Mouse (Mus musculus): ENCODE measurements at regions not wholly inside any gene's neighbourhood (a gene's known extent, or its start where the extent isn't known, plus 50 kb on each side); places are given as distances from the start of the nearest gene placed in this dataset.

DNA sequence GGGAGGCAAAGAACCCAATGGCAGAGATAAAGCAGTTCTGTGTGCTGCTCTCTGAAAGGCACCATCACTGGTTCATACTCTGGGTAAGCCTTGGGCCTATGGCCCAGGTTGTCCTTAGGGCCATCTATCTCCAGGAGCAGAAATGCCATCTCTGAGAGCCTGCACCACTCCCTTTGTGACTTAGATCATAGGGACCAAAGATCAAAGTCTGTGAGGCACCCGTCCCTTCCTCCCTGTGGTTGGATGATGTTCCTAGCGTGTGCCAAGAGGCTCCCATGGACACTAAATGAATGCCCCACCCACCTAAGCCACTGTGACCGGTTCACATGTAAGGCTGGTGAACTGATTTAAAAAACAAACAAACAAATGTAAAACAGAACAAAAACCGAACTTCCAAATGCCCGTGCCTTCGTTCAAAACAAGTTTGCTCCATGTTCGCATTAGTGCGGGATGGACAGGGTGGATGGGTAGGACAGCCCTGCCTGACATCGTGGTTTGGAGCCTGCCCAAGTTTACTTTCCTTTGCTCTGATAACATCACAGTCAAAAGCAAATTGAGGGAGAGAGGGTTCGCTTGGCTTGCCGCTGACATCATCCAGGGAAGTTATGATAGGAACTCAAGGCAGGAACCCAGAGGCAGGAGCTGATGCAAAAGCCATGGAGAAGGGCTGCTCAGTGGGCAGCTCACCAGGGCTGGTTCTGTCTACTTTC is 418.6 kb downstream of the Med13l start:
- DNase-seq (ENCODE audit: low spot score): no peak

DNA sequence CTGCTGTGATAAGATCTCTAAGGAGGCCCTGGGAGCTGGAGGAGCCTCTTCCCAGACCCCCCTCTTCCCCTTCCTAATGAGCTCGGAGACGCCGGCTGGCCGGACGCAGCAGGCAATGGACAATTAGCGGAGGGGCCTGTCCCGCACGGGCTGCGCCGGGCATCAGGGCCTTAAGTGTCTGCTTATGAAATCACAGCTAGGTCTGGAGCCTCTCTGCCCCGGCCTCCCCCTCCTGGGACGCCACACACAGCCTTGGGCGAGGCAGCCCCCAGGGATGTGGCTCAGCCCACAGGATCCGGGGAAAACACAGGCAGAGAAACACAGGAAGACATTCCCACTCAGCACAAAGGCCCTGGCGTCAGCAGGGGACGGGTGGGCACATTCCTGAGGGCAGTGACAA is 420.6 kb downstream of the Med13l start:
- DNase-seq (ENCODE audit: low spot score): no peak

DNA sequence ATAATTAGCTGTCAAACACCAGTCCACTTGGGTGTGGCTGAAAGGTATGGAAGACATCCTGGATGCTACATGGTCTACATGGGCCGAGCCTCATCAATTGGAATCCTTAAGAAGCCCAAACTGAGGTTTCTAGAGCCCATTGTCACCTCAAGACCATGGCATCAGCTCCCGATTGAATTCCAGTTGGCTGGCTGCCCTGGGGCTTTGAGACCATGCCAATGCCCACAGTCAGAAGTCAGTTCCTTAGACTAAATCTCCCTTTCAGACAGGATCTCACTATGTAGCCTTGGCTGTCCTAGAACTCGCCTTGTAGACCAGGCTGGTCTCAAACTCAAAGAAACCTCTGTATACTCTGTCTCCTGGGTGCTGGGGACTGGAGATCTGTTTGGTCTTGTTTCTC is 423.8 kb downstream of the Med13l start:
- DNase-seq (ENCODE audit: low spot score): no peak

DNA sequence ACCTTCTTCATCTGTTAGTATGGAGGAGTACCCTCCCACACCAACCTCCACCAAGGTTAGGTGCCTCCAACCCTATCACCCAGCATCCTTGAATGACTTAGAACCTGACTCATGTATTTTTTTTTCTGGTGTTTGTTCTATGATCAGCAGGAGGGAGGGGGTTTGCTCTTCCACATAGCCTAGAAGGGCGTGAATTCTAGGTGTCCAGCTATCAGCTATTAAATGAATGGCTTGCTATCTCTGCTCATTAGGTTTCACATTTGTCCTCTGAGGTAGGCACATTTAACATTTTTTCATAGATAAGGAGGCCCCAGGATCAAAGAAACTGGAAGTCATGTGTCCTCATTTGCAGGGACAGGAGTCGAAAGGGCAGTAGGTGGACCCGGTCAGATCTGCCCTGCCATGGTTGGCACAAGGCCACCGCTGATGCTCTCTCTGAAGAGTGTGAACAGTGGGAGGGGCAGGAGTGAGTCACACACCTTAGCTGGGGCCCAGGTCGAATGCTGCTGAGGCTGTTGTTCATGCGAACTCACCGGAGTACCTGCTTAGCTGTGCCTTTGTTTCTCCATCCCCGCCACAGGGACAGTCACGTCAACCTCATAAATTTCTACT is 424.4 kb downstream of the Med13l start:
- no peak for DNase-seq (ENCODE audit: low spot score)

DNA sequence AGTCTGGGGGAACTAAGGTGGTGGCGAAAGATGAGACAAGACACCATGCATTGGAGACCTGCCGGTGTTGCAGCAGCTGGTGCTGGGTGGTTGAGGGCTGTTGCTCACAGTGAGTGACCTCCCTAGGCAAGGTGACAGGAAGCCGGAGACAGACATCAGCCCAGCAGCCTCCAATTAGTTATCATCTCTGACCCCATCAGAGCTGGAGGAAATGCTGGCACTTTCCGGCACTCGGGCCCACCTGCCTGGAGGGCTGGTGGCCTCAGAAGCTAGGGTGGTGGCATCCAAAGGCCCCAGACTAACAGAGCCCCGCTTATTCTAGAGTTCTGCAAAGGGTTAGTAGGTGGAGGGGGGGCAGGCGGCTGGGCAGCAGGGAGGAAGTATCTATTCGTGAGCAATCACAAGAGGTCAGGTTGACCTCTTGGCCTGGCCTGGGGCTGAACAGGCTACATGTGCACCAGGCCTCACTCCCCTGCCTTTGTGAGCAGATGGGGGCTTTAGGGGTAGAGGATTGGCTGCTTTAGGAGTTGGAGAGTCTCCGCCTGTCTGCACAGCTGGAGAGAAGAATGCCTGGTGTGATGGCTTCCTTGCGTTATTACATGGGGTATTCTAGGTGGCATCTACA is 427.0 kb downstream of the Med13l start:
- DNase-seq (ENCODE audit: low spot score): no peak

DNA sequence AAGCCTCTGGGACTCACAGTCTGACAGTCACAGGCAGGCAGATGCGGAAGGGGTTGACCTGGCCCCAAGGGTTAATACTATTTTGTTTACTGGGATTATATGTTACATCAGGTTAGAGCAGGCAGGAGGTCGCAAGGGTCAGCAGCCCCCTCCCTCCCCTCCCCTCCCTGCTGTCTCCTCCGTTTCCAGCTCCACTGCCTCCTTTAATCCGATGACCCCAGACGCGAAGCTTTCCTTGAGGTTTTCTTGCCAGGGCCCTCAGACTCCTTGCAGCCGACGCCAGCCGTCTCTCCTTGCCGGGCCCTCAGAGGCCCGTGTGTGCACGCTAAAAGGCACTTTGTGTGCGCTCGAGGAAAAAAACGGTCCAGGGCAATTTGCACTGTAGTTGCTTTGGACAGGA is 438.6 kb downstream of the Med13l start:
- no peak for DNase-seq (ENCODE audit: low spot score)

DNA sequence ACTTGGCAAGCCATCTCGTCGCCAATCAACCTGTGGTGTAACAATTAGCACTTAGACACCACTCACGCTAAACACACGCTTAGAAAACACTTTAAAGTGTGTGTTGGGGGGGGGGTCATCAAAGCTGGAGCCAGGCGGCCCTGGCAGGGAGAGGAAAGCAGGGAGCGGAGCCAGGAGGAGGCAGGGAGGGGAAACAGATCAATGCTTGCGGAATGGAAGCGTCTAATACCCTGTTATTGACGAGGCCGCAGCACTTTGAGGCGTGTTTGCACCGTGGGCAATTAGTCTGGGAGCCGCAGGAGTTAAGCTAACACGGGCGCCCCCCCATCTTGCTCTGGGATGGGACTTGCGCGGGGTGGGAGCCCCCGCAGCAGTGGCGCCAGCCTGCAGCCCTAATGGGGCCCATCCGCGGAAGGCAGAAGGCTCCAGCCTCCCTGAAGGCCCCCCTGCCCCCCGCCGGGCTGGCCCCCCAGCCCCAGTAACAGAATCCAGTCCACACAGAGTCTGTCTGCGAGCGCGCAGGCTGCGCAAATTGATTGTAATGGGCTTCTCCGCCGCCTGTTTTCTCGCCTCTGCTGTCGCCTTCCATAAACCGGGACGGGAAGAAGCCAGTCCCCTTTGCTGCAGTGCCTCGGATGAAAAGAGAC is 445.5 kb downstream of the Med13l start:
- no peak for DNase-seq (ENCODE audit: low spot score)

DNA sequence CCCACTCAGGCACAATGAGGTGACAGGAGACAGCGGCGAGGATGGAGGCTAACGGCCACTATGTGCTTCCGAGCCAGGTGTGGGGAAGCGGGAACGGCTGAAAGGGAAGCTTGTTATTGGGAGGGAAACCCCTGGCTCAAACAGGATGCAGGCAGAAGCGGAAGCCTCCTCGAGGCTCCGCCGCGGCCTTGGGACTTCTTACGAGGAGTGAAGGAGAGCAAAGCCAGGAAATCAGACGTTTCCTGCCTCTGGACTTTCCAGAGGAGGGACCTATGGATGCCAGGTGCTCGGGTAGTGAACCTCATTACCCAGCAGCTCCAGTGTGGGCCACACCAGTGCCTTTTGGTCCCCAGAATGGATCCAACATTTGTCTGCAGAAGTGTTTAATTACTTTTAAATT is 449.6 kb downstream of the Med13l start:
- no peak for DNase-seq (ENCODE audit: low spot score)

DNA sequence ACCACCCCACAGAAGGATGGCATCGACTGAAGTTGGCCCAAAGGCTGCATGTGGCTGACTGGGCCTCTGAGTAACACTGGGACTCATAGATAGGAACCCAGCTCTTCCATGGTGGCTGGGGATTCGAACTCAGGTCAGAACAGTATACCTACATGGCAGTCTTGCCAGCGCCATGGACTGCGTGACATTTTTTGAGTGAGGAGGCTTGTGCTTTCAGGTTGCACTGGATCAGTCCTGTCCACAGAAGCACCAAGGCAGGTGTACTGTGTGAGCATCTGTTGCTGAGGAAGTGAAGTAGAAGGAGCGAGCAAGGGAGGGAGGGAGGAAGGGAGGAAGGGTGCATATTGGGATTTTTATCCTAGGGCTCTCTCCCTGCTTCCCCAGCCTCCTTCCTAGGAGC is 454.7 kb downstream of the Med13l start:
- no peak for DNase-seq (ENCODE audit: low spot score)

DNA sequence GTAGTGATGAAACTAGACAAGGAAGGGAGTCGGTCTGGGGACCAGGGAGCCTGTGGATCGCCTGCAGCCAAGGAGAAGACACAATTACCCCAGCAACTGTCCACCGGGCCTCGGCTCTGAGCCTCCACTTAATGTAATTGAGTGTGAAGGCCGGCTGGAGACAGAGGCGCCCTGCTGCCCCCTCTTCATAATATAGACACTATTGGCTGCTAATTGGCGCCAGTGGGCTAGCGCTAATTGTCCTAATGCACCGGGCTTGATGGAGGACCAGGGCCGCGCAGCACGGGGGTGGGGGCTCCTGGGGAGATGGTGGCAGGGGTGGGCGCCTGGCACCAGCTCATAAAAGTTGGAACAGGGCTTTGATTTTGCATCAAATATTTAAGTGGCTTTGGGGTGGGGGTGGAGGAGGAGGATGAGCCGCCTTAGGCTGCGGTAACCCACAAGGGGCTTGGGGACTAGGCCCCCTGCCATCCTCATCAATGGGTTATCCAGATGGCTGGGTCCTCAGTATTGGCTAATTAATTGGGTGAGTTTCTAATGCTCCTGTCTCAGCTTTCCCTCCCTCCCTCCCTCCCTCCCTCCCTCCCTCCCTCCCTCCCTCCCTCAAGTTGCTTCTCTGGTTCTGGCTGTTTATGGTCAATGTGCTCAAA is 455.3 kb downstream of the Med13l start:
- no peak for DNase-seq (ENCODE audit: low spot score)

DNA sequence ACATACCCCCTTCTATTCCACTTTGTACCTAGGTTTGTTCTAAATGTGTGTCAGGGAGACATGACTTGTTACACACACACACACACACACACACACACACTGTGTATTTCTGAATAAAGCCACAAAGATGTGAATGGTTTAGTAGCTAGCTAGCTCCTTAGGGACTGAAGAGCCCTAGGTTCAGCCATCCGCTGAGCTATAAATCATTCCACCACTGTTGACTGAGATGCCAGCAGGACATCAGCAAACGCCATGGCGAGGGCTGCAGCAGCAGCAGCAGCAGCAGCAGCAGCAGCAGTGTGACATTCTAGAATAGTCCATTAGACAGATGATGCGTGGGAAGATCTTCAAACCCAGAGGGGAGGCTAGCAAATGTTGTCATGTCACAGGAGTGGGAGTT is 455.9 kb downstream of the Med13l start:
- no peak for DNase-seq (ENCODE audit: low spot score)

DNA sequence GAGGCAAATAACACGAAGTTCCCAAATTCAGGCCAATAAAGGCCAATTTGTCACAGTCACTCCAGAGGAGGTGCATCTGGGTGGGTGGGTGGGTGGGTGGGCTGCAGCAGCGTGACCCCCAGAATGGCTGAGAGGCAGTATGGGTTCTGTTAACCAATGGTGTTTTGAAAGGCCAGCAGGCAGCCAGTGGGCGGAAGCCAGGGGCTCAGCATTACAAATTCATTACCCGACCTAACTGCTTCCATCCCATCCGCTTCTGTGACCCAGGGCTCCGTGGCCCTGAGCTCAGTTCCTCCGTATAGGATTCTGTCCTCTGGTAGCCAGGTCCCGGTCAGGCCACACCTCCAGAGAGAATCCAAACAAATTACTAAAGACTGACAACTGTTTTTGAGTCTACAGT is 463.5 kb downstream of the Med13l start:
- DNase-seq (ENCODE audit: low spot score): no peak

DNA sequence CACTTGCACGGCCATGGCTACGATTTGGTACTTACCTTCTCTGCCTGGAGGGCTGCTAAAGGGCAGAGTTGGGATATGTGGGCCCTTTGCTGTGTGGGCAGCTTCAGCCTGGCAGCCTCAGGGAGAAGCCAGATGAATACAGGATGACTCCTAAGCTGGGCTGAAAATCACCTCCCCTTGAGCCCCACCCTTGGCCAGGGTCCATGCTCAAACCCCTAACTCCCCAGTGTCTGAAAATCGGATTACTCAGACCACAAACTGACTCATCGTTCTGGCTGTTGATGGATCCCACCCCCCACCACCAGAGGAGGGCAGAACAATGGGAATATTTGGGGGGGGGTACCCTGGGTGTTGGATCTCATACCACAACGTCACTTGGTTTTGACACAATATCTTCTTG is 471.6 kb downstream of the Med13l start:
- no peak for DNase-seq (ENCODE audit: low spot score)

DNA sequence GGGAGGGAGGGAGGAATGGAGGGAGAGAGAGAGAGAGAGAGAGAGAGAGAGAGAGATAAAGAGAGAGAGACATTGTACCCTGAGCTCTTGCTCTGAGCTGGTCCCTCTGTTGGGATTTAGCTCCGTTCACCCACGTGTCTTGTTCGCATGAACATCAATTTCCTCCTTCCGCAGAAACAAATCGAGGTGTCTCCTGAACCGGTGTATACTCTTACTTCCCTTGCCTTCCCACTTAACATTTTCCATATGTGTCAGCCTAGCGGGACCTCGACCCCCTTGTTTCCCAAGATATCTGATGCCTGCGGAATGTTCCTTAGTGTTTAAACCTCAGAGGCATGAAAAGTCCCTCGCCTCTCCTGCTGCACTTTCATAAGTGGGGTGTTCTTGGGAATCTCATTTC is 484.1 kb downstream of the Med13l start:
- no peak for DNase-seq (ENCODE audit: low spot score)

DNA sequence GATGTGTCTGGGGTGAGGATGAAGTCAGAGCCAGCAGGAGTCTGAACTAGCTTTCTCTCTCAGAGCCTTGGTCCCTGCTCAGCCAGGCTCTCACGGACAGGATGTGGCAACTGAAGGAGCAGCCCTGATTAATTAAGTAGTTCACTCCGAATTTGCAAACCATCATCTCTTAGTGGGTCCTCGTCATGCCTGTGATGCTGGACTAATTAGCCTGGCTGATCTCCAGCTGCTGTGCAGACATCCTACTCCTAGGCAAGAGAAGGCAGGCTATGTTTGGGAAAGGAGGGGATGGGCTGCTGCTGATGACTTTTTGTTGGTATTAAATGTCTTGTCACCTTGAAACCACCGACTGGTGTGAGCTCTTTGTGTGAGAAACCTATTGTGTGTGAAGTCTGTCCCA is 487.1 kb downstream of the Med13l start:
- no peak for DNase-seq (ENCODE audit: low spot score)

DNA sequence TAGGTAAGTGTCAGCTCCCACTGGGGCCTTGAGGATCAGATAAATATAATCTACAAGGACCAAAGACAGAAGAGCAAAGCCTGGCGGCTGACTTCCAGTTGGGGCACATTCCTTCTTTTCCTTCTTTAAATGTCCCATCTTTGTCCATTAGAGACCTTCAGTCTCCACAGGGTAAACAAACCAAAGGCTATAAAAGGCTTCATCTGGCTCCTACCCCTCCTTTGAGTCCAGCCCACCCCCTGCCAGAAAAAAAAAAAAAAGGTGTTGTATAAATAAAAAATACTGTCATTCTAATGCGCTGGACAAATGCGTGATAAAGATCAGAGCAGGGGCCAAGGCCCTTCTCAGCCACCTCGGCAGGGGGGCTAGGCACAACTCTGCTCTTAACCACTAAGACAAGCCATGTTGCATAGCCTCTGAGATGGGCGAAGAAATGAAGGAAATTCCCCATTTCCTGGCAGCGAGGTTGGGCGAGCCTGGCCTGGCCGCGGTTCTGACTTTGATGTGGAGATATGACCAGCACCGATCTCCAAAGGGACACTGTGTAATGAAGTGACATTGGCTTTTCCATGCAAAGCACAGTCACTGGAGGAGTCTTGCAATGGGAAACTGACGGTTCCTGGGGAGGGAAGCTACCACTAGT is 492.0 kb downstream of the Med13l start:
- DNase-seq (ENCODE audit: low spot score): no peak

DNA sequence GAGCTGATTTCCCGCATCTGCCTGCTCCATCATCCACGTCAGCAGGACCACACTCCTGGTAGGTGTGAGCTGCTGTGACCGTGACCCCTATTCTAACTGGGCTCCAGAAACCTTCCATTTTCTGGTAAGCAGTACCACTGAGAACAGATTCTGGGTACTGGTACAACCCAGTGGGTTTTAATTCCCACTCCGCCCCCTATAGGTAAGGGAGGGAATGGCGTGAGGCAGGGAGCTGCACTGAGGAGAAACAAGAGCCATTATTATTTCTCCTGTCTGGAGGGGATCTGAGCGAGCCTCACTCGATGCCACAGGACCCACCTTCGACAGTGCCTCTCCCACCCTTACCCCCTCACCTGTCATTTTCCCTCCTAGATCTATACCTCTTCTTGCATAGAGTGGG is 493.3 kb downstream of the Med13l start:
- DNase-seq (ENCODE audit: low spot score): no peak

DNA sequence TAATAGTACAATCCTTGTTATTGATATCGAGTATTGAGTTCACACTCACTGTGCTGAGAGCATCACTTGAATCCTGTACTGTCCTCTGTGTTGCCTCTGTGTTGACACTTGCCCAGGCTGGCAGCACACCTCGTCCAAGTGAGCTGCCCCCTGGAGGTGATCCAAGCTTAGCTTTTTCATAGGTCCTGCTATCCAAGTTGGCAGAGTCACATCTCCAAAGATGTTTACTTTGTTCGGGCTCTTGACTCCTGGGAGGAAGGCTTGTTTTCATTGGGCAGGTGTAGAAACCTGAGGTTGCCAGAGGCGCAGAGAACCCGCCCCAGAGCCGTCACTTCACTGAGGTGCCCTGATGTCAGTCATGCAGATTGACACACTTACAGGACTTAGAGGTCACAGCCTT is 493.9 kb downstream of the Med13l start:
- DNase-seq (ENCODE audit: low spot score): no peak

DNA sequence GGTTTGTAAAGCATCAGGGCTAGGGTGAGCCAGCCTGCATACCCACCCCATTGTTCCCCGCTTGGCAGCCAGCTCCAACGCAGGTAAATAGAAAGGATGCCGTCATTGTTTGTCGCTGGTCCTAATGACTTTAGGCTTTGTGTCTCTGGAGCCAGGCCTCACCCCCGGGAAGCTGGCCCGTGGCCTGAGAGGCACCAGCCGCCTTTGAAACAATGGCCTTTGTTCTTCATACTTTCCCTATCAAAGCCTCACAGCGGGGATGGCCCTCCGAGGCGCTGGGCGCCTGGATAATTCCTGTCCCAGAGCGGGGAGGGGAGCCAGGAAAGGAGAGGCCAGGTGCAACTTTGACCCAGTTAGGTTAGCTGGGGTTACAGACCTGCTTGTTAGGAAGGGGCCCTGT is 495.0 kb downstream of the Med13l start:
- DNase-seq (ENCODE audit: low spot score): no peak

DNA sequence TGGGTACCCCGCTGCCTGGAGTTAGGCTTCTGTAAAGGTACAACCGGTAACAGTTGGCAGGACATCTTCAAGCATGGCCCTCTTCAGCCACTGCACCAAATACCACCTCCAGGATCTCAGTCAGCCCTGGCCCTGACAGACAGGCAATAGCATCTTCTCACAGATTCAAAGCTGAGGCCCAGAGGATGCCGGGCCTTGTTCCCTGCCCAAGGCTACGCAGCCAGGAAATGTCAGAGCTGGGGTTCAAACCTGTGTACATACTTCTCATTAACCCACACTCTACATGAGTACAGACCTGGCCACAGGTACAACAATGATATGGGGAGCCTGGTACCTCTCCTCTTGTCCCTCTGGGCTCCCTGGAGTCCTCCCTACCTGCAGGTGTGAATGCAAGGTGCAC is 497.3 kb downstream of the Med13l start:
- no peak for DNase-seq (ENCODE audit: low spot score)

DNA sequence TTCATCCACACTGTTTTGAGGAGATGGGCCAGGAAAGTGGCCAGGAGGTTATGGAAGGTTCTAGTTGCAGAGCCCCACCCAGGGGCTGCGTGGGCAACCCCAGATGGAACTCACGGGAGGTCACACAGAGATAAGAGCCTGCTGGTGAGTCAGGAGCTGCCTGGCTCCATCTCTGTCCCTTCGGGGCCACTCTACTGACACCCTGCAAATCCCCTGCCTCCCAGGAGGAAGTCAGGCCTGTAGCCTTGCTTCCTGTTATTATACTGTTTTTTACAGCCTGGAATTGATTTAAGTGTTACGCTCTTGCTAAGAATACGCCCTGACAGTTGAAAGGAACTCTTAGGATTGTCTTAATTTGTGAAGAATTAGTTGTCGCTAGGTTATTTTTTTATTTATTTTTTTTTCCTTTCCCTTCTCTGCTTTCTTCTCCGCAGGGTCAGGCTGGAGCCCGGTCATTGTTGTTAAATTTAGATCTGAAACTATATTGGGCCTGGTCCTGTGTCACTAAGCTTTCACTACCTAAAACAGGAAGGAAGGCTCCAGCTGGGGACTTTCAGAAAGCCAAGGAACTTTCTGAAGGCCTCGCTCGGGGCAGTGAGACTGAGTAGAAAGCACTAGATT is 497.9 kb downstream of the Med13l start:
- no peak for DNase-seq (ENCODE audit: low spot score)

DNA sequence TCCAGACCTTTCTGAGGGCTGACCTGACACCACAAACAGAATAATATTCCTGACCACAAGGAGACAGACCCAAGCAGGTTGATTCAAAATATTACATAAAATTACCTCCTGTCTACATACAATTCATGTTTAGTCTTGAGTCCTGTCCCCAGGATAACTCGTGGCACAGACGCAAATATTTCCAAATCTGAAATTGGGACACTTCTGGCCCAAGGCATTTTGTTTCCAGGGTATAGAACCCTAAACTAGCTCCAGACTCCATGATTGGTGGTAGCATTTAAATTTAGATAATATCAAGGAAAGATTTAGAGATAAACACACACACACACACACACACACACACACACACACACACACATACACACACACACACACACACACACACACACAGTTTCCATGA is 498.7 kb downstream of the Med13l start:
- no peak for DNase-seq (ENCODE audit: low spot score)
